Mouse (Mus musculus) neural tube, embryonic 15.5 days (tissue): ENCODE data around the gene A930004D18Rik. TPM values are rescaled to one million over a fixed set of nuclear protein-coding genes. Genes with fewer than 3 reads are reported as not detected.

ENCODE experiments used
- ATAC-seq: fragments of 200-750 bp; cut with Nextera tagmentation; 2 replicates; pipeline ENCODE4 v1.8.0; 2017; ENCODE audit warnings: mild to moderate bottlenecking, moderate TSS enrichment, moderate library complexity; ENCODE audit not compliant: low FRiP score
- H3K27ac ChIP-seq: fragments of 300-500 bp; sonication (generic); replicated peaks from 2 replicates; pipeline ENCODE4 v1.5.1; 2015; ENCODE audit warnings: mild to moderate bottlenecking, inconsistent platforms
- H3K27me3 ChIP-seq: fragments of 300-500 bp; sonication (generic); replicated peaks from 2 replicates; pipeline ENCODE4 v1.6.1; 2015; ENCODE audit warnings: inconsistent platforms
- H3K36me3 ChIP-seq: fragments of 300-500 bp; sonication (generic); 2 replicates; pipeline ENCODE4 v1.6.1; 2015; ENCODE audit warnings: inconsistent platforms
- H3K4me1 ChIP-seq: fragments of 300-500 bp; sonication (generic); 2 replicates; pipeline ENCODE4 v1.6.1; 2015; ENCODE audit warnings: inconsistent platforms
- H3K4me2 ChIP-seq: fragments of 300-500 bp; sonication (generic); 2 replicates; pipeline ENCODE4 v1.6.1; 2015; ENCODE audit warnings: inconsistent platforms, mild to moderate bottlenecking, moderate library complexity
- H3K4me3 ChIP-seq: fragments of 300-500 bp; sonication (generic); replicated peaks from 2 replicates; pipeline ENCODE4 v1.5.1; 2015; ENCODE audit warnings: mild to moderate bottlenecking, inconsistent platforms
- H3K9ac ChIP-seq: fragments of 300-500 bp; sonication (generic); replicated peaks from 2 replicates; pipeline ENCODE4 v1.6.1; 2015; ENCODE audit warnings: mild to moderate bottlenecking, inconsistent platforms
- H3K9me3 ChIP-seq: fragments of 300-500 bp; sonication (generic); replicated peaks from 2 replicates; pipeline ENCODE4 v1.6.1; 2016; ENCODE audit warnings: inconsistent platforms
- WGBS: fragments of 180-500 bp; shearing (Covaris S2); methylation state at CpG from one replicate; pipeline ENCODE4 v1.1.7; 2015; ENCODE audit warnings: mixed read lengths; 5-methylcytosine and 5-hydroxymethylcytosine counted together
- polyA plus RNA-seq: library from polyadenylated mRNA; unstranded; fragments of >200 nt; fragmentation: Nextera tagmentation; extraction: Ambion mirVana; gene quantifications from 2 replicates; pipeline ENCODE4 v1.2.1, GENCODE M21; 2015

Gene A930004D18Rik
- polyA plus RNA-seq, 1 experiment from 2014 or later: 13.1 TPM

DNA sequence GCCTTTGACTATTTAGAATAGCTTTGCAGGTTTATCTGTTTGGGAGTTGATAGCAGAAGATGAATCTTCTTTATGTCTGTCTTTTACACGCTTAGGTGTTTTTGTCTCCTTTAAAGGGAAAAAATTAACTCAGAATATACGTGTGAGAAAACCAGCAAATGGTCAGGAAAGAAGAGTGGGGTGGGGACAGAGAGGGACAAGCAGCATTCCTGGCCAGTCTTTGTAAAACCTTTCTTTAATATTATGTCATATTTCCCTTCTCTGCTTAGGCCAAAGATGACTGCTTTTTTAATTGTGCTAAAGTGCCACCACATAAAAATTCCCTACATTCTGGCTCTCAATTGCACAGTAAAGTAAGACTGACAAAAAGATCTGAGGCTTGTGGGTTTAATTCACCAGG is 21.5 kb upstream of the A930004D18Rik start:
- Histone ChIP-seq H3K4me1 (peaks cover 21% of the 10 kb centered on the region), H3K4me2 (peak overlapping the region; percentile 75; the same call in 1 of the 2 replicates), H3K9me3 (no peaks in the 10 kb centered on the region), H3K9ac (no peak overlapping the region), H3K27ac (0 out of 2 replicates have a peak overlapping the region, but pooled peaks have one; percentile 13), H3K4me3 (no peak overlapping the region), H3K27me3 (no peaks in the 10 kb centered on the region), H3K36me3 (no peaks in the 10 kb centered on the region)
- 28% methylated on average over 2 of the region's 2 CpGs for WGBS
- no peak for ATAC-seq

DNA sequence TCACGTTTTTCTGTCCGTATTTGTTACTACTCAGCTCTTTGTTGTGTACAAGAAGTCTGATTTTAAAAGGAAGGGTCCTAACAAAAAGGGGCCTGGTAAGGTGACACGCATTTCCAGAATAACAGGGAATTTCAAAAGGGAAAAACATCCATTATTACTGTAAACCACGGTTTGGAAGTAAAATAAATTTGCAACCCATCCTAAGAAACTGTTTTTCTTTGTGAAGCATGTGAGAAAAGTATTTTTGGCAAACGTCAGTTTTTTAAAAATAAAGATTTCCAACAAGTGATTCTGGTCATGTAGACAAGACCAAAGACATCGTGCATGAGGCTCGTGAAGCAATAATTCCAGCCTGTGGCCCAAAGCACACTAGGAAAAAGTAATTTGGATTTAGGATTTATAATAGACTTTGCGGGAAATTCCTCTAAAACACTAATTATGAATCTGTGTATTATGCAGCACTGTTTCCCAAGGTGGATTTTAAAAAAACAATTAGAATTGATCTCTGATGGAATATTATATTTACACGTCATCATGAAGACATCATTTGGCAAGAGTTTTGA is 20.7 kb upstream of the A930004D18Rik start:
- Histone ChIP-seq H3K27me3 (no peaks in the 10 kb centered on the region), H3K4me2 (peak overlapping the region; percentile 75), H3K9me3 (no peaks in the 10 kb centered on the region), H3K4me1 (peaks cover 26% of the 10 kb centered on the region), H3K9ac (peak overlapping the region; percentile 75), H3K4me3 (peak overlapping the region; percentile 68), H3K27ac (peak overlapping the region; percentile 98), H3K36me3 (no peaks in the 10 kb centered on the region)
- 15% methylated on average over 9 of the region's 9 CpGs for WGBS
- no peak for ATAC-seq

DNA sequence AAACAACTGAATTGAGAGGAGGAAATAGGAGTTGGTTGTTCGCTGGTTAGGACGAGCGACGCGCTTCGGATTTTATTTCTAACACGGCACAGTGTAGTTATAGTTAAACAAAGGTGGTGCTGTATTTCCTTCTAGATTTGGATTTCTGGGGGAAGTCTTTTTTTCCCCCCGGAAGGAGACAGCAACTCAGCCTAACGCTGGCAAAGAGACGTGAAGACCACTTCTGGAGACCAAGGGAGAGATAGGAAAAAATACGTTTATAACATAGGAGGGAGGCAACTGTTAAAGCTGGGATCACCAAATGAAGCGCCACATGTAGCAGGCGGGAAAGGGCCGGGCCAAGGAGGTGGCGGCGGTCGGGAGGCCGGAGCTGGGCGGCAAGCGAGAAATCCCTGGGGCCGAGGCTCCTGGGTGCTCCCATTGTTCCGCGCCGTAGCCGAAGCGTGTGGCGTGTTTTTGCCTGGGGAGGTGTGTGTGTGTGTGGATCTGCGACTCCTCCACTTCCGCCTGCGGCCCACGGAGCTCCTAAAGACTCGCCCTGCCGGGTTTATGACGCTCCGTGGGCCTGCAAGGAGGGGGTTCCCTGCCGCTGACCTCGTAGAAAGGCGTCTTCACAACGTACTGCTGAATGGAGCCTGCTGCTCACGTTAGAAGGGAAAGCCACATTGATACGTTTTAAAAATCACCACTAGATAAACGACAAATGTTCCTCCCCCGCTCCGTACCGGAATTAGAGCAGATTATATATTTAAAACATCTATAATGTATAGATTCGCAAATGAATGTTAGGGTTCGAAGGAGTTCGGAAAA is 20.0 kb upstream of the A930004D18Rik start:
- peak overlapping the region; percentile 98 for H3K27ac ChIP-seq
- peak; percentile 19 for ATAC-seq
- WGBS: under 1% methylated on average over 48 of the region's 48 CpGs

GRCm38 (mm10) chr2:18056786-18057255 is 19.3 kb upstream of the A930004D18Rik start:
- H3K4me1 ChIP-seq: peaks cover 26% of the 10 kb centered on the region
- no peaks in the 10 kb centered on the region for H3K36me3 ChIP-seq
- H3K9me3 ChIP-seq: no peaks in the 10 kb centered on the region
- peak overlapping the region; percentile 75 for H3K4me2 ChIP-seq
- H3K27me3 ChIP-seq: no peaks in the 10 kb centered on the region
- peak; percentile 93 for ATAC-seq
- peak overlapping the region; percentile 98 for H3K27ac ChIP-seq
- H3K4me3 ChIP-seq: peak overlapping the region; percentile 68
- H3K9ac ChIP-seq: peak overlapping the region; percentile 75
- WGBS: under 1% methylated on average over 38 of the region's 50 CpGs

More for the DNA sequence above, 20.0 kb upstream of the A930004D18Rik start:
- Histone ChIP-seq H3K36me3 (no peaks in the 10 kb centered on the region), H3K27me3 (no peaks in the 10 kb centered on the region), H3K9ac (peak overlapping the region; percentile 75), H3K4me3 (peak overlapping the region; percentile 68), H3K4me2 (peak overlapping the region; percentile 75), H3K4me1 (peaks cover 26% of the 10 kb centered on the region), H3K9me3 (no peaks in the 10 kb centered on the region)

- H3K36me3 ChIP-seq: no peaks in the 10 kb centered on the region
- H3K4me3 ChIP-seq: peak overlapping the region; percentile 68
- no peaks in the 10 kb centered on the region for H3K9me3 ChIP-seq
- WGBS: under 1% methylated on average over 62 of the region's 66 CpGs
- H3K4me1 ChIP-seq: peaks cover 31% of the 10 kb centered on the region
- peak; percentile 92 for ATAC-seq
- no peaks in the 10 kb centered on the region for H3K27me3 ChIP-seq
- H3K4me2 ChIP-seq: peak overlapping the region; percentile 75
- peak overlapping the region; percentile 98 for H3K27ac ChIP-seq
- peak overlapping the region; percentile 75 for H3K9ac ChIP-seq
These were observed 18.6 kb upstream of the A930004D18Rik start for GRCm38 (mm10) chr2:18055929-18056785.

DNA sequence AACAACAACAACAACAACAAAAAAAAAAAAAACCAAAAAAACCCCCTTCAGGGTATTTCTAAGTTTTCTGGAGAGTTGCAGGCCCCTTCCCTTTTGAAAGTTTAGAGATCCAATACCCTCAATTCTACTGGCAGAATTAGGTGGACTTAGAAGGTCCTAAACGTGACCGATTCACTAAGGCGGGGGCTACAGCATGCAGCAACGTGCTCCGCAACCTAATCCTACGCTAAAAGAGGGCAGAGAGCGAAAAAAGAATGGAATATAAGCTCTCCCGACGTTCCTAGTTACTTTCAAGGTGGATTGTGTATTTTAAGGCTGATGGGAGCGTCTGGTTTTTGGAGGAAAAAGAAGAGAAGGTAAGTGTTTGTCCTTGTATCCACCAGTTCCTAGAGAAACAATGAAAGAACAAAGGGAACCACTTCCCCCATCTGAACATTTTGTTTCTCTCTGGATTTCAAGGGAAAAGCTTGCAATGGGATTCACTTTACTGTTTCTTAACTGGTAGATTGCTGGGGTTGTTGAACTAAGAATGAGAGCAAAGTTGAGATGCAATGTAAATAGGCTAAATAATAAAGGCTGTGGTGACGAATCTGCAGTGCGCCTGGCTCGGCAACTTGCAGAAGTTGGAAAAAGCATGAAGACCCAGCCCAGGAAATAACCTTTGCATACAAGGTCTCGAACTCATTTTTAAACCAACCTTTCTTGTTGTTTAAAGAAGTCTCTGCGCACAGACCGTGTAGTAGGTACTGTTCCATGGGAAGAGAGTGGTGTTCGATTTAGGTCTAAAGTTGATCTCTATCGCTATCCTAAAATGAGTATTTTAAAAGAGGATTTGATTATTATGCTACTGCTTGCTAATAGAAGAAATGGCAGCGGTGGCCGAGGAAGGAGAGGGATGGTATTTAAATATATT is 17.7 kb upstream of the A930004D18Rik start, which contains the start of gene Mllt10:
Gene Mllt10, plus strand, starts transcription at position 222 of the 913 bp plus-strand sequence.
- peak within 1 kb of the TSS; percentile 75 for H3K4me2 ChIP-seq
- peak within 1 kb of the TSS; percentile 75 for H3K9ac ChIP-seq
- H3K27me3 ChIP-seq: no peaks in the 10 kb centered on the region
- whole genome bisulfite sequencing: 8% methylated on average over 20 of the region's 20 CpGs
- H3K36me3 ChIP-seq: no peaks in the 10 kb centered on the region
- H3K4me1 ChIP-seq: peaks cover 37% of the 10 kb centered on the region
- H3K9me3 ChIP-seq: no peaks in the 10 kb centered on the region
- peak within 1 kb of the TSS; percentile 68 for H3K4me3 ChIP-seq
- no peak for ATAC-seq
- H3K27ac ChIP-seq: peak within 1 kb of the TSS; percentile 98

- Histone ChIP-seq H3K4me1 (peaks cover 48% of the 10 kb centered on the region), H3K36me3 (no peaks in the 10 kb centered on the region), H3K4me3 (no peak overlapping the region), H3K27ac (no peak overlapping the region), H3K9me3 (no peaks in the 10 kb centered on the region), H3K4me2 (no peak overlapping the region), H3K27me3 (no peaks in the 10 kb centered on the region), H3K9ac (no peak overlapping the region)
- no peak for ATAC-seq
- 41% methylated on average over 2 of the region's 2 CpGs for WGBS
These were observed 16.5 kb upstream of the A930004D18Rik start for GRCm38 (mm10) chr2:18053951-18054530.

- peaks cover 46% of the 10 kb centered on the region for H3K4me1 ChIP-seq
- no peaks in the 10 kb centered on the region for H3K9me3 ChIP-seq
- no peak overlapping the region for H3K4me2 ChIP-seq
- H3K4me3 ChIP-seq: no peak overlapping the region
- no peak overlapping the region for H3K9ac ChIP-seq
- H3K36me3 ChIP-seq: no peaks in the 10 kb centered on the region
- no peak for ATAC-seq
- no peak overlapping the region for H3K27ac ChIP-seq
- no peaks in the 10 kb centered on the region for H3K27me3 ChIP-seq
- 46% methylated on average over 1 of the region's 1 CpGs for WGBS
These were observed 15.9 kb upstream of the A930004D18Rik start for GRCm38 (mm10) chr2:18053243-18053950.

- Histone ChIP-seq H3K9me3 (no peaks in the 10 kb centered on the region), H3K4me1 (peaks cover 39% of the 10 kb centered on the region), H3K27ac (no peak overlapping the region), H3K4me3 (no peak overlapping the region), H3K36me3 (no peaks in the 10 kb centered on the region), H3K4me2 (no peak overlapping the region), H3K9ac (no peak overlapping the region), H3K27me3 (no peaks in the 10 kb centered on the region)
- WGBS: 41% methylated on average over 3 of the region's 3 CpGs
- no peak for ATAC-seq
These were observed 15.0 kb upstream of the A930004D18Rik start for GRCm38 (mm10) chr2:18052581-18052980.

DNA sequence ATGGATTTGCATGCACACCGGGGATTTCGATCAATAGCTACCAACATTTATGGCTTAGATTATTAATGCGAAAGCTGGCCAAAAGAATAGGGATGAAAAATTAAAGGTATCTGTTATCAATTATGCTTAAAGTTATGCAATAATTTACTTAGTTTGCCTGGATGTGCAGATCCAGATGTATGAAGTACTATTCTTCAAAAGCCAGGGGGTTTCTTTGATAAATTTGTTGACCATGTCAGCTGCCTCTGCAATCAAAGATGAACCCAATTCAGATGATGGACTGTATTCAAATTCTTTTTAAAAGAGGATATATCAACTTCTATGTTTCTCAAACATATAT is 14.3 kb upstream of the A930004D18Rik start:
- Histone ChIP-seq H3K4me1 (peaks cover 39% of the 10 kb centered on the region), H3K27ac (no peak overlapping the region), H3K9ac (no peak overlapping the region), H3K9me3 (no peaks in the 10 kb centered on the region), H3K36me3 (no peaks in the 10 kb centered on the region), H3K27me3 (no peaks in the 10 kb centered on the region), H3K4me3 (no peak overlapping the region), H3K4me2 (no peak overlapping the region)
- ATAC-seq: no peak
- 35% methylated on average over 3 of the region's 3 CpGs for WGBS
